Mouse (Mus musculus) heart, adult 2 months (tissue): ENCODE results near the gene Smim12.

Experiments
- CTCF ChIP-seq: fragments of 200-600 bp; IDR thresholded peaks from 2 replicates; pipeline ENCODE4 v1.8.1; 2022; ENCODE audit warnings: antibody characterized with exemption, mild to moderate bottlenecking, moderate library complexity
- POLR2A ChIP-seq: fragments of 200-500 bp; IDR thresholded peaks from 2 replicates; pipeline ENCODE4 v1.6.1; 2011; ENCODE audit warnings: mild to moderate bottlenecking, low read depth, low read length, control low read depth; ENCODE audit not compliant: insufficient read depth

GRCm38 (mm10) chr4:127235742-127236487 is 7.7 kb upstream of the Smim12 start:
- TF ChIP-seq CTCF (peak; percentile 71), POLR2A (no peak)
